Mouse (Mus musculus) cerebellum, adult 2 months (tissue): Measurements from ENCODE around the gene Nfe2l1. TPM values are rescaled to one million over a fixed set of nuclear protein-coding genes. Genes with fewer than 3 reads are reported as not detected.
"Not testable (repeated sequence)": the region's sequence is repeated elsewhere in the genome, so short reads cannot be mapped to it uniquely, and the experiment has no call there.

ENCODE experiments used
- DNase-seq, 2 experiments: peaks; one replicate each; pipeline ENCODE4 v3.0.0; 2021
- H3K27ac ChIP-seq: fragments of 200-500 bp; 2 replicates; pipeline ENCODE4 v1.5.1; 2012; ENCODE audit warnings: low read length, control low read depth, inconsistent platforms; ENCODE audit not compliant: insufficient read depth
- H3K27me3 ChIP-seq: fragments of 200-500 bp; 2 replicates; pipeline ENCODE4 v1.6.1; 2012; ENCODE audit warnings: inconsistent platforms, mild to moderate bottlenecking, low read length, moderate library complexity; ENCODE audit not compliant: control insufficient read depth, insufficient read depth
- H3K4me1 ChIP-seq: fragments of 200-500 bp; 2 replicates; pipeline ENCODE4 v1.6.1; 2011; ENCODE audit warnings: low read length; ENCODE audit not compliant: control insufficient read depth, insufficient read depth
- H3K4me3 ChIP-seq: fragments of 200-500 bp; replicated peaks from 2 replicates; pipeline ENCODE3; 2011; ENCODE audit warnings: mild to moderate bottlenecking, low read depth, low read length, control low read depth; ENCODE audit not compliant: insufficient read depth
- CTCF ChIP-seq: fragments of 200-500 bp; IDR thresholded peaks from 2 replicates; pipeline ENCODE4 v1.5.1; 2011; ENCODE audit warnings: low read depth, mild to moderate bottlenecking, control low read depth, low read length, moderate library complexity, borderline replicate concordance; ENCODE audit not compliant: insufficient read depth
- POLR2A ChIP-seq: fragments of 200-500 bp; IDR thresholded peaks from 2 replicates; pipeline ENCODE4 v1.6.1; 2011; ENCODE audit warnings: low read length, control low read depth, borderline replicate concordance; ENCODE audit not compliant: insufficient read depth
- WGBS: fragments of 180-500 bp; shearing (Covaris S2); methylation state at CpG from one replicate; pipeline ENCODE4 v1.1.7; 2018; 5-methylcytosine and 5-hydroxymethylcytosine counted together
- polyA plus RNA-seq: library from polyadenylated mRNA; depleted of rRNA; stranded (reverse); fragments of >200 nt; gene quantifications from 2 replicates; pipeline ENCODE4 v1.2.3, GENCODE M21; 2012

The Nfe2l1 gene
- polyA plus RNA-seq, 1 experiment: 215 TPM

DNA sequence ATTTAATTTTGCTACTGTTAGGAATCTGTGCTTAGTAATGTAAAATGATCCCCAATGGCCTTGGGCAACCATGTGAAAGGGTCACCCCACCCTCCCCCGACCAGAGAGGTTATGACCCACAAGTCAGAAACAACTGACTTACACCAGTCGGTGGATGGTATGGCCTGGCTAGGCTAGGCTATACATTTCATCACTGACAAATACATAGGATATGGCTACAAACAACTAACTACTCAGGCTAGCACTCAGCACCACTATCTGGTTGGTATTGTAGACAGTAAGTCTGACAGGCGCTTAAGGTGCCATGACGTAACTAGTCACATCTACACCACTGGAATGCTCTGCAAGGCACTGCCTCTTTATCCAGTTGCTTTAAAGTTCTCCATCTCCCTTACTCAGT, 16.3 kb downstream of the Nfe2l1 start:
- Histone ChIP-seq H3K4me3 (no peak overlapping the region), H3K4me1 (peaks cover 7% of the 10 kb centered on the region; the same call in 1 of the 2 replicates), H3K27me3 (no peaks in the 10 kb centered on the region), H3K27ac (no peak overlapping the region)
- no peak for DNase-seq
- 91% methylated on average over 4 of the region's 4 CpGs for WGBS
- TF ChIP-seq POLR2A: no peak
- TF ChIP-seq CTCF: no peak

DNA sequence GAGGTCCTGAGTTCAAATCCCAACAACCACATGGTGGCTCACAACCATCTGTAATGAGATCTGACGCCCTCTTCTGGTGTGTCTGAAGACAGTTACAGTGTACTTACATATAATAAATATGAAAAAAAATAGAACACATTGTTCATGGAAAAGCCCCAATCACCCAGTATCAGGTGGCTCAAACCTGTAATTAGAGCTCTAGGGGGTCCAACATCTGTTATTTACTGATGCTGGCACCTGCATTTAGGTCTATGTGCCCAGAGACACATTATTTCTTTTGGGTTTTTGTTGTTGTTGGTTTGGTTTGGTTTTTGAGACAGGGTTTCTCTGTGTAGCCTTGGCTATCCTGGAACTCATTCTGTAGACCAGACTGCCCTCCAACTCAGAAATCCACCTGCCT, 18.6 kb downstream of the Nfe2l1 start:
- H3K27ac ChIP-seq, DNase-seq, H3K27me3 ChIP-seq, H3K4me3 ChIP-seq, H3K4me1 ChIP-seq: not testable (repeated sequence)
- 86% methylated on average over 1 of the region's 1 CpGs for WGBS

- H3K27ac ChIP-seq: peak overlapping the region; percentile 84
- no peaks in the 10 kb centered on the region for H3K27me3 ChIP-seq
- H3K4me1 ChIP-seq: 0 out of 2 replicates have a peak, but pooled peaks cover 2% of the 10 kb centered on the region
- DNase-seq: peak; percentile 52 to 73
- WGBS: 36% methylated on average over 6 of the region's 6 CpGs
- TF ChIP-seq POLR2A (no peak), CTCF (no peak)
- no peak overlapping the region for H3K4me3 ChIP-seq
These were observed 20.1 kb downstream of the Nfe2l1 start for GRCm38 (mm10) chr11:96809562-96810235.

GRCm38 (mm10) chr11:96808066-96808465, 21.7 kb downstream of the Nfe2l1 start:
- peak; percentile 11; the same call in 1 of the 2 replicates for TF ChIP-seq CTCF
- TF ChIP-seq POLR2A: no peak
- Histone ChIP-seq H3K27me3 (no peaks in the 10 kb centered on the region), H3K4me1 (0 out of 2 replicates have a peak, but pooled peaks cover 2% of the 10 kb centered on the region), H3K27ac (no peak overlapping the region), H3K4me3 (no peak overlapping the region)
- WGBS: 23% methylated on average over 1 of the region's 1 CpGs
- no peak for DNase-seq

DNA sequence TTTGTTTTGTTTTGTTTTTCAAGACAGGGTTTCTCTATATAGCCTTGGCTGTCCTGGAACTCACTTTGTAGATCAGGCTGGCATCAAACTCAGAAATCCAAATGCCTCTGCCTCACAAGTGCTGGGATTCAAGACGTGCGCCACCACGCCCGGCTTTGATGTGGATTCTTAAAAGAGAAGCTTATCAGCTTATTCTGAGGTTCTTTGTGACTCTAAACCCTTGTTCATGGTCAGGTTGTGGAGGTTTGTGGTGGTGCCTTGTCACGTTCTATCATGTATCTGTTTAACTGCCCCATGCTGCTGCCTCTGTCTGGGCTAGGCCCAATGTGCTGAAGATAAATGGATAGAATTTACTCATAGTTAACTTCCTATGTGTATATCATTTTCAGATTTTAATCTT, 24.2 kb downstream of the Nfe2l1 start:
- Histone ChIP-seq H3K27me3 (no peaks in the 10 kb centered on the region), H3K4me1 (0 out of 2 replicates have a peak, but pooled peaks cover 2% of the 10 kb centered on the region), H3K4me3 (no peak overlapping the region), H3K27ac (no peak overlapping the region)
- no peak for TF ChIP-seq POLR2A
- TF ChIP-seq CTCF: no peak
- 94% methylated on average over 5 of the region's 5 CpGs for WGBS
- no peak for DNase-seq

DNA sequence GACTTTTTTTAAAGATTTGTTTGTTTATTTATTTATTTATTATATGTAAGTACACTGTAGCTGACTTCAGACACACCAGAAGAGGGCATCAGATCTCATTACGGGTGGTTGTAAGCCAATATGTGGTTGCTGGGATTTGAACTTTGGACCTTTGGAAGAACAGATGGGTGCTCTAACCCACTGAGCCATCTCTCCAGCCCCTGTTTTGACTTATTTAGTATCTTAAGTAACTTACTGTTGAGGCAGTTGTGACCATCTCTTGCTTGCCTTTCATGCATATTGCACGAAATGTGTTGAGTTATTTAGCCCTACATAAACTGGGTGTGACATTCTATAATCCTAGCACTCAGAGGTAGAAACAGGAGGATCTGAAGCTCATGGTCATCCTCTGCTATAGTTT, 30.3 kb downstream of the Nfe2l1 start:
- no peak for TF ChIP-seq POLR2A
- TF ChIP-seq CTCF: no peak
- DNase-seq: no peak
- WGBS: 93% methylated on average over 2 of the region's 2 CpGs
- no peak overlapping the region for H3K27ac ChIP-seq
- H3K4me3 ChIP-seq: no peak overlapping the region
- no peaks in the 10 kb centered on the region for H3K27me3 ChIP-seq
- H3K4me1 ChIP-seq: no peaks in the 10 kb centered on the region

- Histone ChIP-seq H3K27me3 (no peaks in the 10 kb centered on the region), H3K27ac (no peak overlapping the region), H3K4me1 (no peaks in the 10 kb centered on the region), H3K4me3 (no peak overlapping the region)
- DNase-seq: no peak
- WGBS: 19% methylated on average over 1 of the region's 1 CpGs
- no peak for TF ChIP-seq POLR2A
- no peak for TF ChIP-seq CTCF
These were observed 33.2 kb downstream of the Nfe2l1 start for GRCm38 (mm10) chr11:96796586-96796985.

- H3K4me1 ChIP-seq: no peaks in the 10 kb centered on the region
- H3K4me3 ChIP-seq: no peak overlapping the region
- 99% methylated on average over 2 of the region's 2 CpGs for WGBS
These were observed 33.7 kb downstream of the Nfe2l1 start for GRCm38 (mm10) chr11:96796081-96796480.

More at GRCm38 (mm10) chr11:96796081-96796480, 33.7 kb downstream of the Nfe2l1 start:
- Histone ChIP-seq H3K27ac (no peak overlapping the region), H3K27me3 (no peaks in the 10 kb centered on the region)
- TF ChIP-seq CTCF (no peak), POLR2A (no peak)
- no peak for DNase-seq
